Mouse (Mus musculus) megakaryocyte, embryonic 14.5 days (primary cell): ENCODE results near the gene Ppp1r37.

Experiments
- FLI1 ChIP-seq: IDR thresholded peaks from 2 replicates; pipeline ENCODE4 v1.6.1; 2012; ENCODE audit warnings: low read length, inconsistent platforms, mixed read lengths
- GATA1 ChIP-seq: IDR thresholded peaks from 3 replicates; pipeline ENCODE4 v1.6.1; 2012; ENCODE audit warnings: mixed read lengths, low read length, inconsistent platforms, borderline replicate concordance

DNA sequence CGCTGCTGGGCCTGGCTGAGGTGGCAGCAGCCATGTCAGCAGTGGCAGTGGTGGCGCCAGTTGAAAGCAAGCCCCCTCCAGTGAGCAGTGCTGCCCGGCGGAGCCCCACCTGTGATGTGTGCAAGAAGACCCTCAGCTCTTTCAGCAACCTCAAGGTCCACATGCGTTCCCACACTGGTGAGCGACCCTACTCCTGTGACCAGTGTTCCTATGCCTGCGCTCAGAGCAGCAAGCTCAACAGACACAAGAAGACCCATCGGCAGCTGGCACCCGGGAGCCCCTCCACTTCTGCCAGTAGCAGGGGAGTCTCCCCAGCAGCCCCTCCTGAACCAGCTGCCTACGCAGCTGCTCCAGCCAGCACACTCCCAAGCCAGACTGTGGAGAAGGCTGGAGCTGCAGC, 16.9 kb upstream of the Ppp1r37 start:
- no peak for TF ChIP-seq GATA1
- TF ChIP-seq FLI1, result no peak
